Comparison of ENCODE assay signal across 8 mouse cellular contexts in the genomic region with DNA sequence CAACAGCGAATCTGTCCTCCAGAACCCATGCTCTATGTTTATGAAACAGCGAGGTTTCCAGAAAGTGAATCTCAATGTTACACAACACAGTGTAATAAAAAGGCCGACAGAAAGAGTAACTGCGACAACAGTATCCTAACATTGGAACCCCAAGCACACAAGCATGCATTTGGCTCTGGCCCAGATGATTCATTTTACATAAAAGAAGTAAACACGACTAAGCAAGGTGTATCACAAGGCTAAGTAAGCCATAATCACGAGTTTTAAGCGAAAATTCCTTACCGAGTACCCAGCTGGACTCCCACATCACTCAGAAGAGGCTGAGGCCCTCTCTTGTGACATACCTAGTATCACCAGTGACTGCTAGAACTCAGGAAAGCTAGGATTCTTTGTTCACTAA. TPM values are rescaled to one million over a fixed set of nuclear protein-coding genes. Genes with fewer than 3 reads are reported as not detected.
DNase-seq lines count a peak whose midpoint lies in the region; ATAC-seq and TF ChIP-seq lines count a peak whose summit lies in the region.

No protein-coding gene starts in this region.

- H3K36me3 ChIP-seq in ES-Bruce4 (ENCODE audit: control insufficient read depth, insufficient read depth, low read length, poor library complexity, severe bottlenecking): no peaks in the 10 kb centered on the region
- H3K36me3 ChIP-seq in forebrain, embryonic 13.5 days (ENCODE audit: poor library complexity, severe bottlenecking): no peaks in the 10 kb centered on the region
- H3K36me3 ChIP-seq in intestine, postnatal 0 days (ENCODE audit: control insufficient read depth, insufficient read depth): no peaks in the 10 kb centered on the region
- H3K36me3 ChIP-seq in midbrain, embryonic 11.5 days (ENCODE audit: control insufficient read depth, insufficient read depth, low read length): no peaks in the 10 kb centered on the region

- no peak overlapping the region for H3K4me3 ChIP-seq in ES-Bruce4 (ENCODE audit: low read depth, low read length)
- peak overlapping the region; percentile 91 for H3K4me3 ChIP-seq in forebrain, embryonic 13.5 days
- peak overlapping the region; percentile 87 for H3K4me3 ChIP-seq in intestine, postnatal 0 days (ENCODE audit: low read depth, low read length)
- H3K4me3 ChIP-seq in midbrain, embryonic 11.5 days (ENCODE audit: low read depth, low read length): peak overlapping the region; percentile 32

- TF ChIP-seq POLR2A in ES-Bruce4 (IDR thresholded peaks at IDR 0.05; ENCODE audit: insufficient read depth, low read length): no peak

- H3K4me1 ChIP-seq in ES-Bruce4 (ENCODE audit: control insufficient read depth, insufficient read depth, low read length): peaks cover 2% of the 10 kb centered on the region
- peaks cover 45% of the 10 kb centered on the region for H3K4me1 ChIP-seq in forebrain, embryonic 13.5 days
- H3K4me1 ChIP-seq in intestine, postnatal 0 days (replicated peaks; ENCODE audit: control insufficient read depth, insufficient read depth, low read length): peaks cover 6% of the 10 kb centered on the region; the same call in 1 of the 2 replicates
- peaks cover 17% of the 10 kb centered on the region for H3K4me1 ChIP-seq in midbrain, embryonic 11.5 days (ENCODE audit: control insufficient read depth, insufficient read depth, low read length)

- H3K9me3 ChIP-seq in ES-Bruce4 (replicated peaks; ENCODE audit: control insufficient read depth, insufficient read depth, low read length, poor library complexity, severe bottlenecking): no peaks in the 10 kb centered on the region
- H3K9me3 ChIP-seq in forebrain, embryonic 13.5 days (replicated peaks): no peaks in the 10 kb centered on the region
- H3K9me3 ChIP-seq in intestine, postnatal 0 days (ENCODE audit: control insufficient read depth): no peaks in the 10 kb centered on the region
- no peaks in the 10 kb centered on the region for H3K9me3 ChIP-seq in midbrain, embryonic 11.5 days (ENCODE audit: control insufficient read depth, low read length)

- peak overlapping the region; percentile 86 for H3K4me2 ChIP-seq in forebrain, embryonic 13.5 days
- peak overlapping the region; percentile 75 for H3K4me2 ChIP-seq in intestine, postnatal 0 days (replicated peaks; ENCODE audit: low read depth)
- H3K4me2 ChIP-seq in midbrain, embryonic 11.5 days: peak overlapping the region; percentile 61

- WGBS in forebrain, embryonic 13.5 days: 19% methylated on average over 8 of the region's 8 CpGs
- WGBS in intestine, postnatal 0 days: 4% methylated on average over 8 of the region's 8 CpGs
- 41% methylated on average over 8 of the region's 8 CpGs for WGBS in midbrain, embryonic 11.5 days

- TF ChIP-seq CTCF in ES-Bruce4 (IDR thresholded peaks at IDR 0.05; ENCODE audit: low read depth, low read length): no peak
- TF ChIP-seq CTCF in intestine, postnatal 0 days (IDR thresholded peaks at IDR 0.05; ENCODE audit: low read depth): no peak

- no peaks in the 10 kb centered on the region for H3K27me3 ChIP-seq in ES-Bruce4 (ENCODE audit: control insufficient read depth, insufficient read depth, low read length, poor library complexity, severe bottlenecking)
- no peaks in the 10 kb centered on the region for H3K27me3 ChIP-seq in forebrain, embryonic 13.5 days
- H3K27me3 ChIP-seq in intestine, postnatal 0 days (replicated peaks; ENCODE audit: control insufficient read depth, insufficient read depth, low read length): no peaks in the 10 kb centered on the region
- H3K27me3 ChIP-seq in midbrain, embryonic 11.5 days (ENCODE audit: control insufficient read depth, insufficient read depth, low read length): no peaks in the 10 kb centered on the region

- peak overlapping the region; percentile 23; the same call in 1 of the 2 replicates for H3K27ac ChIP-seq in ES-Bruce4 (ENCODE audit: insufficient read depth, low read length)
- no peak overlapping the region for H3K27ac ChIP-seq in forebrain, embryonic 13.5 days
- H3K27ac ChIP-seq in intestine, postnatal 0 days (ENCODE audit: low read depth, low read length): peak overlapping the region; percentile 50; the same call in 1 of the 2 replicates
- no peak overlapping the region for H3K27ac ChIP-seq in midbrain, embryonic 11.5 days (ENCODE audit: low read depth, low read length)

- H3K9ac ChIP-seq in ES-Bruce4 (ENCODE audit: low read depth, poor library complexity, severe bottlenecking): peak overlapping the region; percentile 30; the same call in 1 of the 2 replicates
- peak overlapping the region; percentile 99 for H3K9ac ChIP-seq in forebrain, embryonic 13.5 days
- H3K9ac ChIP-seq in intestine, postnatal 0 days (ENCODE audit: low read depth, low read length): peak overlapping the region; percentile 32; the same call in 1 of the 2 replicates
- peak overlapping the region; percentile 56 for H3K9ac ChIP-seq in midbrain, embryonic 11.5 days (ENCODE audit: low read length)

- no peak for ATAC-seq in cerebellum, adult (ENCODE audit: insufficient number of reproducible peaks, low FRiP score, low TSS enrichment)
- no peak for ATAC-seq in forebrain, embryonic 13.5 days
- ATAC-seq in intestine, postnatal 0 days: no peak
- no peak for ATAC-seq in midbrain, embryonic 11.5 days (ENCODE audit: low FRiP score)

- no peak for TF ChIP-seq EP300 in ES-Bruce4 (IDR thresholded peaks at IDR 0.05; ENCODE audit: insufficient read depth, low read depth, low read length)

- DNase-seq in cerebellum, adult 8-10 months: peak; percentile 30
- no peak for DNase-seq in midbrain, embryonic 11.5 days (ENCODE audit: low spot score, missing footprints)
- no peak for DNase-seq in retina, postnatal 1 day
- no peak for DNase-seq in right cerebral cortex, postnatal 10 days (ENCODE audit: low spot score in 2 of 2)

RNA-seq across cellular contexts. Expression of gene Ranbp9, which starts 2.5 kb away (rescaled TPM):
- polyA plus RNA-seq in ES-Bruce4 (2011; ENCODE audit: insufficient read depth, insufficient read length, low read depth, missing spikeins): 69.9 and 79.6 TPM in 2 replicates
- polyA plus RNA-seq in forebrain, embryonic 13.5 days (2015; fragmentation: Nextera tagmentation; extraction: Ambion mirVana): 12.4 and 12.7 TPM in 2 replicates
- 6.9 and 7.2 TPM in 2 replicates for polyA plus RNA-seq in intestine, postnatal 0 days (2015; fragmentation: Nextera tagmentation; extraction: Ambion mirVana)
- 10.9 and 15.9 TPM in 2 replicates for polyA plus RNA-seq in midbrain, embryonic 11.5 days (2014; fragmentation: Nextera tagmentation; extraction: Ambion mirVana)

Comparison
In these comparisons a context has a peak if more than half of its experiments do, and no peak if none do; other contexts are left out.
1. H3K27ac ChIP-seq: peak in ES-Bruce4 (single experiment) and intestine, postnatal 0 days (single experiment); none in forebrain, embryonic 13.5 days (single experiment) and midbrain, embryonic 11.5 days (single experiment).
2. H3K9ac ChIP-seq: peak in every context shown above with its lines; median percentile 99 in forebrain, embryonic 13.5 days; 56 in midbrain, embryonic 11.5 days; 32 in intestine, postnatal 0 days; 30 in ES-Bruce4.
3. Peak in every context shown above with its lines, with median percentiles within 50 percentile points of each other: H3K4me2 ChIP-seq.